Mouse (Mus musculus): Measurements from ENCODE around the gene Zfp462.
"Not testable (repeated sequence)": the region's sequence is repeated elsewhere in the genome, so short reads cannot be mapped to it uniquely, and the experiment has no call there.

Zfp462 gene

GRCm38 (mm10) chr4:54944921-54945430 lies at the start of gene Zfp462:
TSS of gene Zfp462 (plus strand) at chr4:54945048.
- no peak for DNase-seq (ENCODE audit: low read depth, low spot score)

- DNase-seq (ENCODE audit: low read depth, low spot score), result no peak
Measured at GRCm38 (mm10) chr4:54896017-54896416, 48.8 kb upstream of the Zfp462 start.

- no peak for DNase-seq (ENCODE audit: low read depth, low spot score)
Measured at GRCm38 (mm10) chr4:54904641-54905040, 40.2 kb upstream of the Zfp462 start.

- no peak for DNase-seq (ENCODE audit: low read depth, low spot score)
Measured at GRCm38 (mm10) chr4:54905399-54905953, 39.4 kb upstream of the Zfp462 start.

GRCm38 (mm10) chr4:54910300-54910699 lies 34.5 kb upstream of the Zfp462 start:
- no peak for DNase-seq (ENCODE audit: low read depth, low spot score)

GRCm38 (mm10) chr4:54918276-54918675 lies 26.6 kb upstream of the Zfp462 start:
- DNase-seq (ENCODE audit: low read depth, low spot score), result no peak

- DNase-seq (ENCODE audit: low read depth, low spot score), result no peak
Measured at GRCm38 (mm10) chr4:54923386-54923785, 21.5 kb upstream of the Zfp462 start.

- no peak for DNase-seq (ENCODE audit: low read depth, low spot score)
Measured at GRCm38 (mm10) chr4:54924306-54924705, 20.5 kb upstream of the Zfp462 start.

- DNase-seq (ENCODE audit: low read depth, low spot score), result not testable (repeated sequence)
Measured at GRCm38 (mm10) chr4:54926456-54926855, 18.4 kb upstream of the Zfp462 start.

- not testable (repeated sequence) for DNase-seq (ENCODE audit: low read depth, low spot score)
Measured at GRCm38 (mm10) chr4:54927321-54928062, 17.4 kb upstream of the Zfp462 start.

GRCm38 (mm10) chr4:54929686-54930085 lies 15.2 kb upstream of the Zfp462 start:
- no peak for DNase-seq (ENCODE audit: low read depth, low spot score)

- DNase-seq (ENCODE audit: low read depth, low spot score), result no peak
Measured at GRCm38 (mm10) chr4:54932668-54933067, 12.2 kb upstream of the Zfp462 start.

GRCm38 (mm10) chr4:54937161-54937560 lies 7.7 kb upstream of the Zfp462 start:
- DNase-seq (ENCODE audit: low read depth, low spot score), result no peak

- no peak for DNase-seq (ENCODE audit: low read depth, low spot score)
Measured at GRCm38 (mm10) chr4:54945603-54946445, 976 bp downstream of the Zfp462 start.

GRCm38 (mm10) chr4:54946662-54947055 lies 1.8 kb downstream of the Zfp462 start:
- no peak for DNase-seq (ENCODE audit: low read depth, low spot score)

- DNase-seq (ENCODE audit: low read depth, low spot score), result no peak
Measured at GRCm38 (mm10) chr4:54947056-54947990, 2.5 kb downstream of the Zfp462 start.

- DNase-seq (ENCODE audit: low read depth, low spot score), result no peak
Measured at GRCm38 (mm10) chr4:54947991-54948615, 3.3 kb downstream of the Zfp462 start.

GRCm38 (mm10) chr4:54948616-54949560 lies 4.0 kb downstream of the Zfp462 start:
- no peak for DNase-seq (ENCODE audit: low read depth, low spot score)

GRCm38 (mm10) chr4:54949561-54949940 lies 4.7 kb downstream of the Zfp462 start:
- DNase-seq (ENCODE audit: low read depth, low spot score), result no peak

- DNase-seq (ENCODE audit: low read depth, low spot score), result no peak
Measured at GRCm38 (mm10) chr4:54950136-54950535, 5.3 kb downstream of the Zfp462 start.

Data from A20 (cell line).